Mouse (Mus musculus): ENCODE data around the gene Lck.

- TF ChIP-seq CTCF (IDR thresholded peaks at IDR 0.05) (no peak), EP300 (IDR thresholded peaks at IDR 0.05) (no peak)
Measured at GRCm38 (mm10) chr4:129622120-129622802, 48.8 kb upstream of the Lck start.

All from lung, postnatal 0 days (tissue).